Mouse (Mus musculus) cerebellum, postnatal 36 days (tissue): ENCODE results near the gene Ccdc142.

Experiments
- DNase-seq, 2 experiments: peaks; one replicate each; pipeline ENCODE4 v3.0.0; 2021 to 2022; ENCODE audit warnings: mixed read lengths in 2 of 2

Ccdc142 gene

GRCm38 (mm10) chr6:83086121-83087035 lies 15.0 kb upstream of the Ccdc142 start, which contains the start of gene Lbx2:
Gene Lbx2 (plus strand): TSS chr6:83086367.
- no peak for DNase-seq

GRCm38 (mm10) chr6:83087205-83087925 lies 14.0 kb upstream of the Ccdc142 start:
- DNase-seq = no peak

- no peak for DNase-seq
Observed at GRCm38 (mm10) chr6:83087926-83088260, 13.5 kb upstream of the Ccdc142 start.

GRCm38 (mm10) chr6:83092416-83093127 lies 8.8 kb upstream of the Ccdc142 start:
- no peak for DNase-seq

- no peak for DNase-seq
Observed at GRCm38 (mm10) chr6:83095968-83096367, 5.4 kb upstream of the Ccdc142 start.

GRCm38 (mm10) chr6:83098411-83098810 lies 3.0 kb upstream of the Ccdc142 start:
- DNase-seq = no peak

GRCm38 (mm10) chr6:83101688-83102556 lies 521 bp downstream of the Ccdc142 start:
- DNase-seq = peak; percentile 41 to 59

- DNase-seq = no peak
Observed at GRCm38 (mm10) chr6:83103130-83103650, 1.8 kb downstream of the Ccdc142 start.

GRCm38 (mm10) chr6:83104158-83104557 lies 2.8 kb downstream of the Ccdc142 start:
- DNase-seq = no peak

GRCm38 (mm10) chr6:83107566-83108400 lies 6.4 kb downstream of the Ccdc142 start:
- DNase-seq = peak; percentile 66 to 75

GRCm38 (mm10) chr6:83108762-83109668 lies 7.6 kb downstream of the Ccdc142 start, which contains the start of gene Mrpl53:
Gene Mrpl53 (plus strand): TSS chr6:83109040.
- peak; percentile 84 to 86 for DNase-seq

- DNase-seq = no peak
Observed at GRCm38 (mm10) chr6:83111510-83112136, 10.2 kb downstream of the Ccdc142 start.

GRCm38 (mm10) chr6:83115011-83115671 lies 13.7 kb downstream of the Ccdc142 start, which contains the start of gene Mogs:
Gene Mogs (plus strand): TSS chr6:83115496.
- DNase-seq = peak; percentile 88 to 94

- DNase-seq = peak in 1 of 2 experiments; percentile 32
Observed at GRCm38 (mm10) chr6:83115682-83116372, 14.4 kb downstream of the Ccdc142 start.

- DNase-seq = no peak
Observed at GRCm38 (mm10) chr6:83116373-83117164, 15.2 kb downstream of the Ccdc142 start.

- no peak for DNase-seq
Observed at GRCm38 (mm10) chr6:83117165-83117438, 15.7 kb downstream of the Ccdc142 start.

GRCm38 (mm10) chr6:83117616-83118015 lies 16.2 kb downstream of the Ccdc142 start:
- no peak for DNase-seq
